In genomic region chr12:110277965-110278307, GRCm38 (mm10) we compare ENCODE assay signal across 9 mouse cellular contexts. TPM values are rescaled to one million over a fixed set of nuclear protein-coding genes. Genes with fewer than 3 reads are reported as not detected.
DNase-seq lines count a peak whose midpoint lies in the region; ATAC-seq and TF ChIP-seq lines count a peak whose summit lies in the region.
"Had no signal": no experiment of that assay in that cellular context is flagged by ENCODE, and none has a peak within 500 bp of the region (broad histone marks: within the 10 kb centered on the region; RNA-seq: fewer than 3 reads in every experiment).

No protein-coding gene starts in this region.

- no peaks in the 10 kb centered on the region for H3K36me3 ChIP-seq in heart, postnatal 0 days (replicated peaks; ENCODE audit: control insufficient read depth, insufficient read depth, low read length)
- H3K36me3 ChIP-seq in midbrain, embryonic 11.5 days (ENCODE audit: control insufficient read depth, insufficient read depth, low read length), result no peaks in the 10 kb centered on the region

- H3K4me2 ChIP-seq in heart, postnatal 0 days (ENCODE audit: low read depth, low read length), result peak overlapping the region; percentile 48; the same call in 1 of the 2 replicates
- peak overlapping the region; percentile 46 for H3K4me2 ChIP-seq in midbrain, embryonic 11.5 days

- no peaks in the 10 kb centered on the region for H3K9me3 ChIP-seq in heart, postnatal 0 days (replicated peaks; ENCODE audit: control insufficient read depth, low read length)
- no peaks in the 10 kb centered on the region for H3K9me3 ChIP-seq in midbrain, embryonic 11.5 days (ENCODE audit: control insufficient read depth, low read length)

- TF ChIP-seq CTCF in heart, postnatal 0 days (IDR thresholded peaks at IDR 0.05; ENCODE audit: low read depth), result no peak

- ATAC-seq in heart, postnatal 0 days (ENCODE audit: insufficient read depth, low read depth), result no peak
- ATAC-seq in midbrain, embryonic 11.5 days (ENCODE audit: low FRiP score), result peak; percentile 33; the same call in 1 of the 2 replicates

- H3K27me3 ChIP-seq in heart, postnatal 0 days (ENCODE audit: control insufficient read depth, insufficient read depth, low read length), result peaks cover 88% of the 10 kb centered on the region
- H3K27me3 ChIP-seq in midbrain, embryonic 11.5 days (ENCODE audit: control insufficient read depth, insufficient read depth, low read length), result peaks cover 74% of the 10 kb centered on the region

- no peak overlapping the region for H3K27ac ChIP-seq in heart, postnatal 0 days (ENCODE audit: low read depth)
- no peak overlapping the region for H3K27ac ChIP-seq in midbrain, embryonic 11.5 days (ENCODE audit: low read depth, low read length)

- WGBS in heart, postnatal 0 days, result 1% methylated on average over 39 of the region's 58 CpGs
- under 1% methylated on average over 55 of the region's 58 CpGs for WGBS in midbrain, embryonic 11.5 days

- TF ChIP-seq EP300 in heart, postnatal 0 days (IDR thresholded peaks at IDR 0.05; ENCODE audit: low read depth), result no peak

- no peaks in the 10 kb centered on the region for H3K4me1 ChIP-seq in heart, postnatal 0 days (ENCODE audit: control insufficient read depth, insufficient read depth)
- peaks cover 9% of the 10 kb centered on the region for H3K4me1 ChIP-seq in midbrain, embryonic 11.5 days (ENCODE audit: control insufficient read depth, insufficient read depth, low read length)
- H3K4me1 ChIP-seq: megakaryocyte, embryonic 14.5 days had no signal

- H3K4me3 ChIP-seq in heart, postnatal 0 days (ENCODE audit: low read depth, low read length), result peak overlapping the region; percentile 31
- H3K4me3 ChIP-seq in midbrain, embryonic 11.5 days (ENCODE audit: low read depth, low read length), result peak overlapping the region; percentile 33
- H3K4me3 ChIP-seq: megakaryocyte, embryonic 14.5 days had no signal

- peak; percentile 30 for DNase-seq in urinary bladder, adult 2 months (ENCODE audit: low spot score)
- DNase-seq in urinary bladder, postnatal 36 days (ENCODE audit: low spot score in 2 of 2), result no peak
- no peak for DNase-seq in heart, postnatal 0 days (ENCODE audit: low spot score)
- peak; percentile 58 to 77 for DNase-seq in kidney, postnatal 36 days
- peak; percentile 90 for DNase-seq in midbrain, embryonic 11.5 days (ENCODE audit: low spot score, missing footprints)
- no peak for DNase-seq in cerebellum, adult 8-10 months
- no peak for DNase-seq in ovary, postnatal 14 days (ENCODE audit: low spot score)
- DNase-seq in urinary bladder, postnatal 25 days (ENCODE audit: low spot score), result no peak

- H3K9ac ChIP-seq in heart, postnatal 0 days (replicated peaks; ENCODE audit: low read depth, low read length), result no peak overlapping the region
- no peak overlapping the region for H3K9ac ChIP-seq in midbrain, embryonic 11.5 days (ENCODE audit: low read length)

RNA-seq across cellular contexts. Expression of gene Dio3, which starts 0.9 kb away (rescaled TPM):
- polyA plus RNA-seq in urinary bladder, adult 2 months (2012; rRNA removed), result 0.57 and 0.85 TPM in 2 replicates
- total RNA-seq in heart, postnatal 0 days (2014; rRNA removed; ENCODE audit: low replicate concordance), result not detected in 2 replicates
- polyA plus RNA-seq in heart, postnatal 0 days (2015; fragmentation: Nextera tagmentation; extraction: Ambion mirVana), result not detected in 2 replicates
- not detected in 2 replicates for polyA plus RNA-seq in midbrain, embryonic 11.5 days (2014; fragmentation: Nextera tagmentation; extraction: Ambion mirVana)

Comparison
In these comparisons a context has a peak if more than half of its experiments do, and no peak if none do; other contexts are left out.
1. DNase-seq: peak in urinary bladder, adult 2 months (single experiment), kidney, postnatal 36 days (2 of 2) and midbrain, embryonic 11.5 days (single experiment); none in urinary bladder, postnatal 36 days (0 of 2), heart, postnatal 0 days (single experiment), cerebellum, adult 8-10 months (single experiment), ovary, postnatal 14 days (single experiment) and urinary bladder, postnatal 25 days (single experiment).